8 mouse cellular contexts compared by ENCODE assay signal in genomic region chr2:114013295-114013771, GRCm38 (mm10). TPM values are rescaled to one million over a fixed set of nuclear protein-coding genes. Genes with fewer than 3 reads are reported as not detected.
DNase-seq lines count a peak whose midpoint lies in the region; ATAC-seq and TF ChIP-seq lines count a peak whose summit lies in the region.

Gene Gjd2, minus strand, starts transcription at chr2:114013619.

- H3K4me3 ChIP-seq in forebrain, embryonic 10.5 days, result peak within 1 kb of the TSS; percentile 62
- H3K4me3 ChIP-seq in neural tube, embryonic 15.5 days (replicated peaks), result peak within 1 kb of the TSS; percentile 73

- under 1% methylated on average over 49 of the region's 60 CpGs for WGBS in forebrain, embryonic 10.5 days
- WGBS in neural tube, embryonic 15.5 days, result under 1% methylated on average over 60 of the region's 60 CpGs

- peak within 1 kb of the TSS; percentile 88 for H3K9ac ChIP-seq in neural tube, embryonic 15.5 days (replicated peaks)

- H3K4me2 ChIP-seq in neural tube, embryonic 15.5 days, result peak within 1 kb of the TSS; percentile 74

- no peaks in the 10 kb centered on the region for H3K9me3 ChIP-seq in forebrain, embryonic 10.5 days
- H3K9me3 ChIP-seq in neural tube, embryonic 15.5 days (replicated peaks), result no peaks in the 10 kb centered on the region

- no peaks in the 10 kb centered on the region for H3K36me3 ChIP-seq in forebrain, embryonic 10.5 days (replicated peaks)
- H3K36me3 ChIP-seq in neural tube, embryonic 15.5 days, result no peaks in the 10 kb centered on the region

- TF ChIP-seq POLR2A in brain, embryonic 14.5 days (IDR thresholded peaks at IDR 0.05; ENCODE audit: borderline replicate concordance, extremely low read depth, insufficient read depth, insufficient read length, poor library complexity, severe bottlenecking), result 0 out of 2 replicates have a peak, but pooled peaks have one; percentile 38

- intact Hi-C loops in left cerebral cortex, postnatal 14 days (cut with DNase I), result loop anchor here (5.0 kb wide), 1 partner anchor 79 kb away; no protein-coding TSS in a partner anchor

- H3K4me1 ChIP-seq in forebrain, embryonic 10.5 days, result peaks cover 18% of the 10 kb centered on the region
- peaks cover 26% of the 10 kb centered on the region; the same call in 1 of the 2 replicates for H3K4me1 ChIP-seq in neural tube, embryonic 15.5 days

- ATAC-seq in neural tube, embryonic 15.5 days (ENCODE audit: low FRiP score), result peak; percentile 89

- peaks cover 68% of the 10 kb centered on the region for H3K27me3 ChIP-seq in forebrain, embryonic 10.5 days (ENCODE audit: poor library complexity, severe bottlenecking)
- peaks cover 6% of the 10 kb centered on the region; the same call in 1 of the 2 replicates for H3K27me3 ChIP-seq in neural tube, embryonic 15.5 days (replicated peaks)

- DNase-seq in left cerebral cortex, postnatal 14 days (ENCODE audit: low spot score in 2 of 2), result peak in 1 of 2 experiments; percentile 22
- no peak for DNase-seq in left cerebral cortex, adult 8-10 months (ENCODE audit: low spot score in 2 of 2)
- DNase-seq in brain, embryonic 14.5 days (ENCODE audit: low read depth), result peak; percentile 62
- no peak for DNase-seq in forebrain, embryonic 10.5 days (ENCODE audit: extremely low spot score, low spot score)
- peak; percentile 37 to 52 for DNase-seq in kidney, postnatal 4 days
- DNase-seq in lung, adult 18-20 months, result no peak
- DNase-seq in thymus, postnatal 10 days (ENCODE audit: low spot score in 2 of 2), result no peak

- no peak within 1 kb of the TSS for H3K27ac ChIP-seq in forebrain, embryonic 10.5 days
- H3K27ac ChIP-seq in neural tube, embryonic 15.5 days (replicated peaks), result peak within 1 kb of the TSS; percentile 79

- no peak for TF ChIP-seq CTCF in brain, embryonic 14.5 days (IDR thresholded peaks at IDR 0.05; ENCODE audit: borderline replicate concordance, extremely low read depth, insufficient read depth, insufficient read length)

RNA-seq across cellular contexts. Expression of gene Gjd2, which starts in this region (rescaled TPM):
- 10 to 100 TPM; 14.5 to 16.1 TPM for total RNA-seq in left cerebral cortex, postnatal 14 days (2021)
- total RNA-seq in left cerebral cortex, adult 8-10 months (2022), result 1 to 10 TPM; 5.0 to 5.9 (median 5.8) TPM
- 18.4 and 25.3 TPM in 2 replicates for polyA plus RNA-seq in brain, embryonic 14.5 days (2012; rRNA removed)
- 0.23 and 0.30 TPM in 2 replicates for polyA plus RNA-seq in forebrain, embryonic 10.5 days (2016; fragmentation: Nextera tagmentation; extraction: Ambion mirVana)
- 12.6 and 14.9 TPM in 2 replicates for polyA plus RNA-seq in neural tube, embryonic 15.5 days (2015; fragmentation: Nextera tagmentation; extraction: Ambion mirVana)

Comparison
In these comparisons a context has a peak if more than half of its experiments do, and no peak if none do; other contexts are left out.
1. RNA of gene Gjd2 (polyA plus RNA-seq): 18.4 to 25.3 TPM in brain, embryonic 14.5 days and 12.6 to 14.9 TPM in neural tube, embryonic 15.5 days; 0.23 to 0.30 TPM in forebrain, embryonic 10.5 days; every median in the first group is over 10 times any median in the second.
2. DNase-seq: peak in brain, embryonic 14.5 days (single experiment) and kidney, postnatal 4 days (2 of 2); none in left cerebral cortex, adult 8-10 months (0 of 2), forebrain, embryonic 10.5 days (single experiment), lung, adult 18-20 months (0 of 2) and thymus, postnatal 10 days (0 of 2).